Mouse (Mus musculus): ENCODE measurements around the gene Olfr96.

DNA sequence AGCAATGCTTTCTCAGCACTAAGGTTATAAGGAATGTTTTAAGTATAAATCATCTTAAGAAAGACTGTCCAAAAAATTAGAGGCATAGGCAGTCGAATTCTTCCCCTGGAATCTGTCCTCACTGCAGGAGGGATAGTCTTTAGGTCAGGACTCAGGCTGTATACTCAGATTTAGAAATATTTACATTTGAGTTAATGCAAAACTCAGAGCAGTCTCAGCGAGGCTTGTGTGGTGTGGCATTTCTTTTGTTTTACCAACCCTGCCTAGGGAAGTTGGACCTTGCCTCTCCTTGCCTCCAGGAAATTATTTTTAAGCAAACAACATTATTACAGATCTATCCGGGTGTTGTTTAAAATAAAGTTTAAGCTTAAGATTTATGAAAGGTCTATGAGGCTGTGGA, 22.3 kb downstream of the Olfr96 start:
- TF ChIP-seq CTCF (IDR thresholded peaks at IDR 0.05) (no peak), EP300 (IDR thresholded peaks at IDR 0.05) (no peak)
